Mouse (Mus musculus) liver, adult (tissue): ENCODE measurements around the gene Klhl6.

Source experiments
- GATA4 ChIP-seq: IDR thresholded peaks from 2 replicates; pipeline ENCODE4 v1.6.1; 2014; ENCODE audit warnings: mild to moderate bottlenecking, low read length; ENCODE audit not compliant: insufficient replicate concordance

The Klhl6 gene

DNA sequence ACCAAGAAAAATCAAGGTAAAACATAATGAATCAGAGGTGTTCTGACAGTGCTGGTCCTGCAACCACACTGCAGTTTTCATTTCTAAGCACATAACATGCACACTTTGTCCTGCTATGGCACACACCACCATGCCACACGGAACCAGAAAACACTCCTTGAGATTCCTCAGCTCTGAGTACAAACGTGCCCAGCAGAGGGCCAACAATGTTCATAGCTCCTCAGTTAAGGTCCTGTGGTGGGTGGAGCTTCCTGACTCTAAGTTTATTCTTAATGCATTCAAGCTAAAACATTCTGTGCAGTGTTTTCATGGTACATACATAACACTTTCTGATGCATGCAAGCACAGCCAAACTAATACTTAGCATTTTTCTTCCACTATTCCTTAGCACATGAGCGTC is 74.5 kb downstream of the Klhl6 start:
- TF ChIP-seq GATA4 = no peak

DNA sequence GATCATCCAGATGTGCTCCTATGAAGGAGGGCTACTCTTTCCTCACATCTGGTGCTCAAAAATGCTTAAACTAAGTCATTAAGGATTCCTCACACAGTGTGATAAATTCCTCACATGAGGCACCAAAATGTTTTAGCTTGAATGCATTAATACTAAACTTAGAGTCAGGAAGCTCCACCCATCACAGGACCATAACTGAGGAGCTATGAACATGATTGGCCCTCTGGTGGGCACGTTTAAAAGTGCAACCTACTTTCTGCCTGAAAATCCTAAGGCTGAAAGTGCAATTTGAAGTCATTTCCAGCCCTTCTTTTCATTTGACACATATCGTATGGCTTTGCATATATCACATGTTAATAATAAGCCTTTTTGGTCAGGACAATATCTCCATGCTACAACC is 75.7 kb downstream of the Klhl6 start:
- no peak for TF ChIP-seq GATA4

DNA sequence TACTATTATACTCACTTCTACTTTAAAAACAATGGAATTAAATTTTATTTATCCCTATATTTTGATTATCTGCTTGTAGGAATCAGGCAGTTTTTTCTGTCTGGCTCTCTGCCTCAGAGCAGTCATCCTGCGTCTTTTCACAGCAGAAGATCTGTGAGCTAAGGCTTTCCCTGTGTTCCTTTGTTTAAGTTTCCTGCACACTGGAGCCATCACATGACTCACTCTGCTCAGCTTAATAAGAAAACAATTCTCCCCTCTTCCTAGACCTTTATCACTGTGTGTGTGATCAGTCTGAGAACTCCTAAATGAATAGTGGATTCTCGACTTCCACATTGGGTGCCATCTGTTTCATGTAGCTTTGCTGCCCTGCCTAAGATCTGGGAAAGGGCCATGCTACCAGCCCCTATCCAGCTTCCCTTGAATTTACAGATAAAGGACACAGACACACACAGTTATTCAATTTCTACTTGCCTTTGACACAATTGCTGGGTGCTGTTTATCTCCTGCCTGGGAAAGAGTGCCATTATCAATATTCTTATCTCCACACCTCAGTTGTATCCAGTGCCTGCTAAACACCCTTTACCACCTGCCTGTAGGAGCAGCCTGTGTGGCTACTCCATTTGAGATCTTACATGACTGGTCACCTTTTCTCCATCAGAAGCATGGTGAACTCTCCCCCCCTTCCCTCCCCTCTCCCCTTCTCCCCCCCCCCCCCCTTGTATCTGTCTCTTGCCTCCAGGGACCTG is 77.9 kb downstream of the Klhl6 start:
- no peak for TF ChIP-seq GATA4

DNA sequence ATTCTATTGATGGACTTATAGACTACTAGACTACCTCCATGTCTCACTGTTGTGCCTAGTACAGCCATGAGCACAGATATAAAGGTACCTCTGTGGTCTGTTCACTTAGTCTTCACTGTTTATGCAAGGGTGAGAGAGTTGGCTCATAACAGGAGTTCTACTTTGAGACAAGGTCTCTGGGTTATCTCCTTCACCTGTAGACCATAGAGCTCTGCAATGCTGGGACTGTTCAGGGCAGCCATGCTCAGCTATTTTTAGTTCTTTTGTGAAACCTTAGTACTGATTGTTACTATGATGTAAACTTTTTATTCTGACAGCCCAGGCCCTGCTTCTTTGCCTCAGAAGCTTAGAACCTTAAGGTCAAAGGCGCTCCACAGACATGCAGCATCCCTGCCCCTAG is 79.0 kb downstream of the Klhl6 start:
- TF ChIP-seq GATA4 = no peak
